ENCODE assay signal across 11 mouse cellular contexts in genomic region chr14:56844507-56844906, GRCm38 (mm10). TPM values are rescaled to one million over a fixed set of nuclear protein-coding genes. Genes with fewer than 3 reads are reported as not detected.
A peak's percentile ranks its signal among the peaks of the same experiment; 100 is the strongest.
DNase-seq lines count a peak whose midpoint lies in the region; ATAC-seq and TF ChIP-seq lines count a peak whose summit lies in the region.
"Had no signal": no experiment of that assay in that cellular context is flagged by ENCODE, and none has a peak within 500 bp of the region (broad histone marks: within the 10 kb centered on the region; RNA-seq: fewer than 3 reads in every experiment).

No protein-coding gene starts in this region.

- no peak overlapping the region for H3K9ac ChIP-seq in lung, postnatal 0 days (replicated peaks; ENCODE audit: low read depth)
- H3K9ac ChIP-seq in forebrain, embryonic 16.5 days (replicated peaks; ENCODE audit: low read depth, low read length) = no peak overlapping the region
- no peak overlapping the region for H3K9ac ChIP-seq in kidney, embryonic 16.5 days (replicated peaks; ENCODE audit: low read length)
- H3K9ac ChIP-seq in neural tube, embryonic 14.5 days (replicated peaks; ENCODE audit: low read depth, low read length) = no peak overlapping the region
- H3K9ac ChIP-seq: liver, embryonic 13.5 days had no signal

- WGBS in lung, postnatal 0 days = 17% methylated on average over 2 of the region's 2 CpGs
- 19% methylated on average over 2 of the region's 2 CpGs for WGBS in forebrain, embryonic 16.5 days
- WGBS in kidney, embryonic 16.5 days = 8% methylated on average over 2 of the region's 2 CpGs
- WGBS in neural tube, embryonic 14.5 days = 6% methylated on average over 2 of the region's 2 CpGs

- peak; percentile 37; the same call in 1 of the 2 replicates for ATAC-seq in lung, postnatal 0 days
- peak; percentile 62 for ATAC-seq in forebrain, embryonic 16.5 days
- no peak for ATAC-seq in kidney, embryonic 16.5 days (ENCODE audit: low FRiP score, low TSS enrichment)
- ATAC-seq in neural tube, embryonic 14.5 days (ENCODE audit: low read depth) = peak; percentile 65; the same call in 1 of the 2 replicates
- ATAC-seq in granulocyte monocyte progenitor cell, adult 5-6 weeks (replicated peaks; ENCODE audit: poor library complexity, severe bottlenecking) = no peak

- peak; percentile 34 for DNase-seq in lung, postnatal 0 days (ENCODE audit: low spot score)
- DNase-seq in lung, postnatal 4 days = no peak
- no peak for DNase-seq in adrenal gland, adult 8-10 months
- DNase-seq in layer of hippocampus, postnatal 25 days (ENCODE audit: extremely low spot score in 1 of 2, low spot score in 1 of 2) = no peak
- DNase-seq: layer of hippocampus, postnatal 36 days; liver, embryonic 13.5 days; right cerebral cortex, postnatal 14 days had no signal

- H3K9me3 ChIP-seq in lung, postnatal 0 days (ENCODE audit: low read length) = no peaks in the 10 kb centered on the region
- no peaks in the 10 kb centered on the region for H3K9me3 ChIP-seq in forebrain, embryonic 16.5 days (ENCODE audit: control insufficient read depth, low read length)
- H3K9me3 ChIP-seq in kidney, embryonic 16.5 days (ENCODE audit: low read length) = no peaks in the 10 kb centered on the region
- H3K9me3 ChIP-seq in neural tube, embryonic 14.5 days (ENCODE audit: control insufficient read depth, low read length) = no peaks in the 10 kb centered on the region
- H3K9me3 ChIP-seq: liver, embryonic 13.5 days had no signal

- no peaks in the 10 kb centered on the region for H3K27me3 ChIP-seq in lung, postnatal 0 days (replicated peaks; ENCODE audit: insufficient read depth, low read length)
- no peaks in the 10 kb centered on the region for H3K27me3 ChIP-seq in forebrain, embryonic 16.5 days (replicated peaks; ENCODE audit: control insufficient read depth, insufficient read depth, low read length)
- no peaks in the 10 kb centered on the region for H3K27me3 ChIP-seq in kidney, embryonic 16.5 days (ENCODE audit: insufficient read depth, low read length)
- no peaks in the 10 kb centered on the region for H3K27me3 ChIP-seq in neural tube, embryonic 14.5 days (ENCODE audit: control insufficient read depth, insufficient read depth, low read length)
- H3K27me3 ChIP-seq: liver, embryonic 13.5 days had no signal

- H3K27ac ChIP-seq in lung, postnatal 0 days (ENCODE audit: low read length) = no peak overlapping the region
- H3K27ac ChIP-seq in forebrain, embryonic 16.5 days (ENCODE audit: low read length) = no peak overlapping the region
- peak overlapping the region; percentile 57; the same call in 1 of the 2 replicates for H3K27ac ChIP-seq in kidney, embryonic 16.5 days (ENCODE audit: low read length)
- H3K27ac ChIP-seq in neural tube, embryonic 14.5 days (ENCODE audit: low read depth, low read length) = no peak overlapping the region
- H3K27ac ChIP-seq: liver, embryonic 13.5 days had no signal

- no peaks in the 10 kb centered on the region for H3K4me1 ChIP-seq in lung, postnatal 0 days (ENCODE audit: insufficient read depth, low read depth, low read length)
- H3K4me1 ChIP-seq in forebrain, embryonic 16.5 days (replicated peaks; ENCODE audit: control insufficient read depth, insufficient read depth, low read length) = no peaks in the 10 kb centered on the region
- H3K4me1 ChIP-seq in kidney, embryonic 16.5 days (ENCODE audit: insufficient read depth, low read length) = peaks cover 5% of the 10 kb centered on the region; the same call in 1 of the 2 replicates
- no peaks in the 10 kb centered on the region for H3K4me1 ChIP-seq in neural tube, embryonic 14.5 days (ENCODE audit: control insufficient read depth, insufficient read depth, low read length)
- H3K4me1 ChIP-seq: liver, embryonic 13.5 days had no signal

- no peak overlapping the region for H3K4me2 ChIP-seq in lung, postnatal 0 days (replicated peaks; ENCODE audit: low read depth, low read length)
- no peak overlapping the region for H3K4me2 ChIP-seq in forebrain, embryonic 16.5 days (ENCODE audit: low read length)
- no peak overlapping the region for H3K4me2 ChIP-seq in kidney, embryonic 16.5 days (replicated peaks; ENCODE audit: low read depth, low read length)
- no peak overlapping the region for H3K4me2 ChIP-seq in neural tube, embryonic 14.5 days (ENCODE audit: low read depth, low read length)
- H3K4me2 ChIP-seq: liver, embryonic 13.5 days had no signal

- no peaks in the 10 kb centered on the region for H3K36me3 ChIP-seq in lung, postnatal 0 days (ENCODE audit: insufficient read depth, low read length)
- no peaks in the 10 kb centered on the region for H3K36me3 ChIP-seq in forebrain, embryonic 16.5 days (ENCODE audit: control insufficient read depth, insufficient read depth)
- H3K36me3 ChIP-seq in kidney, embryonic 16.5 days (ENCODE audit: insufficient read depth, low read length) = no peaks in the 10 kb centered on the region
- H3K36me3 ChIP-seq in neural tube, embryonic 14.5 days (ENCODE audit: control insufficient read depth, insufficient read depth, low read length) = no peaks in the 10 kb centered on the region
- H3K36me3 ChIP-seq: liver, embryonic 13.5 days had no signal

- no peak overlapping the region for H3K4me3 ChIP-seq in lung, postnatal 0 days (ENCODE audit: low read depth, low read length)
- H3K4me3 ChIP-seq in forebrain, embryonic 16.5 days (replicated peaks; ENCODE audit: low read length) = no peak overlapping the region
- no peak overlapping the region for H3K4me3 ChIP-seq in kidney, embryonic 16.5 days (ENCODE audit: low read length)
- no peak overlapping the region for H3K4me3 ChIP-seq in neural tube, embryonic 14.5 days (ENCODE audit: low read depth, low read length)
- H3K4me3 ChIP-seq: liver, embryonic 13.5 days had no signal

- TF ChIP-seq EP300 in lung, postnatal 0 days (IDR thresholded peaks at IDR 0.05) = no peak

- TF ChIP-seq CTCF in lung, postnatal 0 days (IDR thresholded peaks at IDR 0.05) = no peak

RNA-seq across cellular contexts. Expression of gene Zmym5, which starts 33.0 kb away (rescaled TPM):
- polyA plus RNA-seq in lung, postnatal 0 days (2015; fragmentation: Nextera tagmentation; extraction: Ambion mirVana) = 25.5 and 28.6 TPM in 2 replicates
- polyA plus RNA-seq in forebrain, embryonic 16.5 days (2015; fragmentation: Nextera tagmentation; extraction: Ambion mirVana) = 32.4 and 36.0 TPM in 2 replicates
- 29.2 and 33.5 TPM in 2 replicates for polyA plus RNA-seq in kidney, embryonic 16.5 days (2015; fragmentation: Nextera tagmentation; extraction: Ambion mirVana)
- polyA plus RNA-seq in neural tube, embryonic 14.5 days (2014; fragmentation: Nextera tagmentation; extraction: Ambion mirVana) = 26.5 and 28.0 TPM in 2 replicates
- total RNA-seq in granulocyte monocyte progenitor cell, adult 5-6 weeks (2014; fragmentation: Nextera tagmentation) = 13.8 and 19.3 TPM in 2 replicates
- 14.6 and 17.2 TPM in 2 replicates for total RNA-seq in granulocyte monocyte progenitor cell, adult 5-6 weeks (2017)
- 10 to 100 TPM; 30.8 to 48.2 (median 40.5) TPM for total RNA-seq in adrenal gland, adult 8-10 months (2022)
- 10 to 100 TPM; 24.9 to 29.2 TPM for total RNA-seq in layer of hippocampus, postnatal 25 days (2021)

RNA-seq across cellular contexts. Expression of gene Zmym2, which starts 41.9 kb away (rescaled TPM):
- polyA plus RNA-seq in lung, postnatal 0 days (2015; fragmentation: Nextera tagmentation; extraction: Ambion mirVana) = 21.1 and 22.8 TPM in 2 replicates
- 75.6 and 80.0 TPM in 2 replicates for polyA plus RNA-seq in forebrain, embryonic 16.5 days (2015; fragmentation: Nextera tagmentation; extraction: Ambion mirVana)
- 50.5 and 50.7 TPM in 2 replicates for polyA plus RNA-seq in kidney, embryonic 16.5 days (2015; fragmentation: Nextera tagmentation; extraction: Ambion mirVana)
- 59.9 and 61.0 TPM in 2 replicates for polyA plus RNA-seq in neural tube, embryonic 14.5 days (2014; fragmentation: Nextera tagmentation; extraction: Ambion mirVana)
- 58.6 and 64.5 TPM in 2 replicates for total RNA-seq in granulocyte monocyte progenitor cell, adult 5-6 weeks (2014; fragmentation: Nextera tagmentation)
- total RNA-seq in granulocyte monocyte progenitor cell, adult 5-6 weeks (2017) = 31.7 and 33.8 TPM in 2 replicates
- total RNA-seq in adrenal gland, adult 8-10 months (2022) = 10 to 100 TPM; 50.4 to 84.7 (median 63.2) TPM
- total RNA-seq in layer of hippocampus, postnatal 25 days (2021) = 10 to 100 TPM; 84.9 to 91.3 TPM

Comparison
In these comparisons a context has a peak if more than half of its experiments do, and no peak if none do; other contexts are left out.
1. ATAC-seq: peak in lung, postnatal 0 days (single experiment), forebrain, embryonic 16.5 days (single experiment) and neural tube, embryonic 14.5 days (single experiment); none in kidney, embryonic 16.5 days (single experiment) and granulocyte monocyte progenitor cell, adult 5-6 weeks (single experiment).